Mouse (Mus musculus): Measurements from ENCODE around the gene Nkapd1. TPM values are rescaled to one million over a fixed set of nuclear protein-coding genes. Genes with fewer than 3 reads are reported as not detected.

The Nkapd1 gene
- polyA plus RNA-seq, 1 experiment from 2014 or later, result 20.4 TPM

DNA sequence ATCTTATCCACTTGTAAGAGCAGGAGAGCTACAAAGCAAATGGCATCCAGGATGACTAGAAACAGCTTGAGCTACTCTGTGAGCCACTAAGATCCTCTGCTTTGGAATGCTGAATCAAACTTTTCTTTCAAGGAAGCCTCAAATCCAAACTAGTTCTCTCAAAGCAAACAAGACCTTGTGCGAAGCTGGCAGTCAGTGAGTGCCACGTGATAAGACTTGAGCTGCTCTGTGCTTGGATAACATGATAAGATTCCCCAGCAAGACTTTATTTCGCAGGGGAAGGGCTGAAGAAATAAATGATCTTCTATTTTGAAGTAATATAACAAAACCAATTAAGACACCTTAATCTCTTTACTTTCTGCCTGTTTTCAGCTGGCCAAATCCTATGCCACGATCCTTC is 51.3 kb downstream of the Nkapd1 start:
- peaks cover 8% of the 10 kb centered on the region; the same call in 1 of the 2 replicates for H3K4me1 ChIP-seq (replicated peaks)
- no peak overlapping the region for H3K9ac ChIP-seq
- no peak overlapping the region for H3K4me3 ChIP-seq
- no peak for ATAC-seq (ENCODE audit: insufficient number of reproducible peaks, low FRiP score)
- 32% methylated on average over 4 of the region's 4 CpGs for WGBS
- no peak overlapping the region for H3K4me2 ChIP-seq
- peaks cover 5% of the 10 kb centered on the region for H3K9me3 ChIP-seq (replicated peaks)
- no peaks in the 10 kb centered on the region; the same call in 1 of the 2 replicates for H3K27me3 ChIP-seq (replicated peaks)
- no peaks in the 10 kb centered on the region for H3K36me3 ChIP-seq
- H3K27ac ChIP-seq (ENCODE audit: poor library complexity, severe bottlenecking), result no peak overlapping the region

DNA sequence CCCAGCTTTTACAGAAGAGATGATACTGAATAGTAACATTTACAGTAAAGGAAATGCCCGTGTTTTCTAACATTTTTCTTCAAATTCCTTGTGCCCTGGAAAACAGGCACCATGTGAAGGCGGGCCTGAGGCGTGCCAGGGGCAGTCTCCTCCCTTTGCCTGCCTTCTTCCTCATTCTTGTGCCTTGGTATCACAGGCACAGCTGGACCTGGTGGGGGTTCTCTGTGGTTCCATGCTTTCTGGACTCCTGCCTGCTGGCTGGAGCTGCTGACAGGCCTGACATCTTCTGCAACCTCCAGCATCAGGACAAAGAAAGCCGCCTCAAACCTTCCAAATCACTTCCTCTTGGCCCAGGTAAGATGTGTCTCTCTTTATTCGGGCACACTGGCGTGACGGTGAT is 52.1 kb downstream of the Nkapd1 start:
- 64% methylated on average over 7 of the region's 7 CpGs for WGBS
- peaks cover 8% of the 10 kb centered on the region; the same call in 1 of the 2 replicates for H3K4me1 ChIP-seq (replicated peaks)
- H3K4me2 ChIP-seq, result no peak overlapping the region
- H3K27ac ChIP-seq (ENCODE audit: poor library complexity, severe bottlenecking), result no peak overlapping the region
- no peak for ATAC-seq (ENCODE audit: insufficient number of reproducible peaks, low FRiP score)
- no peak overlapping the region for H3K9ac ChIP-seq
- H3K27me3 ChIP-seq (replicated peaks), result no peaks in the 10 kb centered on the region; the same call in 1 of the 2 replicates
- H3K4me3 ChIP-seq, result no peak overlapping the region
- no peaks in the 10 kb centered on the region for H3K36me3 ChIP-seq
- H3K9me3 ChIP-seq (replicated peaks), result peaks cover 7% of the 10 kb centered on the region

DNA sequence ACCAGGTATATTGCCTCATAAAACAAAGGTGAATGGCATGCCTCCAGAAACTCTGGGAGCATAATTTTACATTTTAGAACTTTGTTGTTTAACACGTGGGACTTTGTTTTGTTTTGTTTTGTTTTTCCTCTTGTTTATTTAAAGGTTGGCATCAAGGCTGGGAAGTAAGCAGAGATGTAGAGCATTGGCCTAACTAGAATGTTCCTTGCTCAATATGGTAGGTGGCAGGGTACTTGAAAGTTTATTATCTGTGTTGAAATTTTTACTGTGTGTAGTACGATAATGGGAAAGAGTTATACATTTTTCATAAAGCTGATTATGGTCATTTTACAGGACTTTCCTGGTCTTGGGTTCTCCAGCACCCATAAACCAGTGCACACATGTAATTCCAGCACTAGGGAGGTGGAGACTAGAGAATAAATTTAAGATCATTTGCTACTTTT is 55.3 kb downstream of the Nkapd1 start:
- ATAC-seq (ENCODE audit: insufficient number of reproducible peaks, low FRiP score), result no peak
- no peak overlapping the region for H3K27ac ChIP-seq (ENCODE audit: poor library complexity, severe bottlenecking)

DNA sequence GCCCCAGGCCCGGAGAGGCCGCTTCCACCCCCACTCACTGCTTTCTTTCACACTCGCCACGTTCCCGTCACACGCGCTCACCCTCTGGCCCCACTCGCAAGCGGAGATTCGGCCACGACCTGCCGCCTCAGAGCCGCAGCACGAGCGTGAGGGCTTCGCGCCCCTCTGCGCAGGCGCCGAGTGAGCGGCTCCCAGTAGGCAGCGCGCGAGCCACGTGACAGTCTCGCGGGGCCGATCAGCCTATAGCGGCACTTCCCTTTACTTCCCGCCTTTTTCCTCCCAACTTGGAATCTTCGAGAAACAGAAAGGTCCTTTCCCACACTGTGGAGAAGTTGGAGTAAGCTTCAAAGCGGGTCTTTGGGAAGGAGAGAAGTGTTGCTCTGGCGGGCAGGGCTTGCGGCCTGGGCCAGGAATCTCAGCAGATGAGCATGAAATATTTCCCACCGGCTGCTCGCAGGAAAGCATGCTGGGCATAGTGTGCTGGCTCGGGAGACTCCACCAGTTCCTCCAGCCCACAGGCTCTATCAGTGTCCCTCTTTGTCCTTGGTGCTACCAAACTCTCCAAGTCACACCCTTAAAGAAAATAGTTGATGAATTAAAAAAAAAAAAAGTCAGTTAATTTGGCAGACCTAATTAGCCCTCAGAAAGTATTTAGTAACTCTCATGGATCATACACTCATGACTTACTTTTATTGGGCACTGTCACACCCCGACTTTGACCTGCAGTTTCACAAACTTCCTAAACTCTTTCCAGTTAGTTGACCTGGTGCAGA is 55.9 kb downstream of the Nkapd1 start, which contains the start of gene Tex12:
Gene Tex12 (minus strand): TSS at position 181 of the 773 bp plus-strand sequence.
- H3K9ac ChIP-seq, result no peak within 1 kb of the TSS
- 79% methylated on average over 38 of the region's 38 CpGs for WGBS
- no peak for ATAC-seq (ENCODE audit: insufficient number of reproducible peaks, low FRiP score)
- no peak within 1 kb of the TSS for H3K4me3 ChIP-seq
- no peaks in the 10 kb centered on the region; the same call in 1 of the 2 replicates for H3K27me3 ChIP-seq (replicated peaks)
- no peak within 1 kb of the TSS for H3K27ac ChIP-seq (ENCODE audit: poor library complexity, severe bottlenecking)
- no peaks in the 10 kb centered on the region for H3K36me3 ChIP-seq
- no peak within 1 kb of the TSS for H3K4me2 ChIP-seq
- peaks cover 7% of the 10 kb centered on the region for H3K9me3 ChIP-seq (replicated peaks)
- peaks cover 8% of the 10 kb centered on the region; the same call in 1 of the 2 replicates for H3K4me1 ChIP-seq (replicated peaks)

More for the DNA sequence above, 55.3 kb downstream of the Nkapd1 start:
- 82% methylated on average over 2 of the region's 2 CpGs for WGBS
- Histone ChIP-seq H3K4me2 (no peak overlapping the region), H3K4me3 (no peak overlapping the region), H3K4me1 (replicated peaks) (peaks cover 8% of the 10 kb centered on the region; the same call in 1 of the 2 replicates), H3K9ac (no peak overlapping the region), H3K27me3 (replicated peaks) (no peaks in the 10 kb centered on the region; the same call in 1 of the 2 replicates), H3K36me3 (no peaks in the 10 kb centered on the region), H3K9me3 (replicated peaks) (peaks cover 7% of the 10 kb centered on the region)

Other genes with a start within 250 kb of the Nkapd1 start
- gene Plet1, start 122.9 kb downstream of the Nkapd1 start, polyA plus RNA-seq (2016; fragmentation: Nextera tagmentation; extraction: Ambion mirVana), result 0.44 and 0.46 TPM in 2 replicates
- gene Pts, start 88.7 kb downstream of the Nkapd1 start, polyA plus RNA-seq (2016; fragmentation: Nextera tagmentation; extraction: Ambion mirVana), result 82.2 and 84.1 TPM in 2 replicates
- gene Il18, start 62.6 kb downstream of the Nkapd1 start, polyA plus RNA-seq (2016; fragmentation: Nextera tagmentation; extraction: Ambion mirVana), result 3.9 and 4.0 TPM in 2 replicates
- 0.08 TPM in 1 of 2 replicates, not detected in the other for gene Bco2, start 62.3 kb downstream of the Nkapd1 start, polyA plus RNA-seq (2016; fragmentation: Nextera tagmentation; extraction: Ambion mirVana)
- gene Tex12, start 56.1 kb downstream of the Nkapd1 start, polyA plus RNA-seq (2016; fragmentation: Nextera tagmentation; extraction: Ambion mirVana), result 0.22 TPM in 1 of 2 replicates, not detected in the other
- 570 and 575 TPM in 2 replicates for gene Sdhd, start 13.7 kb downstream of the Nkapd1 start, polyA plus RNA-seq (2016; fragmentation: Nextera tagmentation; extraction: Ambion mirVana)
- 290 and 305 TPM in 2 replicates for gene Timm8b, start 13.6 kb downstream of the Nkapd1 start, polyA plus RNA-seq (2016; fragmentation: Nextera tagmentation; extraction: Ambion mirVana)
- gene Pih1d2, start 143 bp downstream of the Nkapd1 start, polyA plus RNA-seq (2016; fragmentation: Nextera tagmentation; extraction: Ambion mirVana), result 2.5 and 3.0 TPM in 2 replicates
- 138 and 147 TPM in 2 replicates for gene Dlat, start 42.3 kb upstream of the Nkapd1 start, polyA plus RNA-seq (2016; fragmentation: Nextera tagmentation; extraction: Ambion mirVana)
- gene Dixdc1, start 122.1 kb upstream of the Nkapd1 start, polyA plus RNA-seq (2016; fragmentation: Nextera tagmentation; extraction: Ambion mirVana), result 9.2 and 10.8 TPM in 2 replicates
- gene 2310030G06Rik, start 129.1 kb upstream of the Nkapd1 start, polyA plus RNA-seq (2016; fragmentation: Nextera tagmentation; extraction: Ambion mirVana), result 9.5 and 13.2 TPM in 2 replicates
- gene Cryab, start 133.9 kb upstream of the Nkapd1 start, polyA plus RNA-seq (2016; fragmentation: Nextera tagmentation; extraction: Ambion mirVana), result 1,032 and 1,048 TPM in 2 replicates
- 284 and 285 TPM in 2 replicates for gene Hspb2, start 134.9 kb upstream of the Nkapd1 start, polyA plus RNA-seq (2016; fragmentation: Nextera tagmentation; extraction: Ambion mirVana)
- gene Fdxacb1, start 150.8 kb upstream of the Nkapd1 start, polyA plus RNA-seq (2016; fragmentation: Nextera tagmentation; extraction: Ambion mirVana), result 8.0 and 10.3 TPM in 2 replicates
- gene Alg9, start 157.6 kb upstream of the Nkapd1 start, polyA plus RNA-seq (2016; fragmentation: Nextera tagmentation; extraction: Ambion mirVana), result 38.6 TPM in 2 replicates
- 19.9 and 20.7 TPM in 2 replicates for gene 1110032A03Rik, start 158.1 kb upstream of the Nkapd1 start, polyA plus RNA-seq (2016; fragmentation: Nextera tagmentation; extraction: Ambion mirVana)
- 61.1 and 62.1 TPM in 2 replicates for gene Ppp2r1b, start 227.8 kb upstream of the Nkapd1 start, polyA plus RNA-seq (2016; fragmentation: Nextera tagmentation; extraction: Ambion mirVana)